Mouse (Mus musculus) stomach, postnatal 0 days (tissue): ENCODE measurements around the gene Ncstn.

Experiments
- CTCF ChIP-seq: IDR thresholded peaks from 2 replicates; pipeline ENCODE4 v1.5.1; 2016; ENCODE audit warnings: antibody characterized with exemption, low read depth, mild to moderate bottlenecking, moderate library complexity
- EP300 ChIP-seq: optimal IDR thresholded peaks from 2 replicates; pipeline ENCODE3; 2016; ENCODE audit warnings: antibody characterized with exemption

- TF ChIP-seq CTCF: no peak
- TF ChIP-seq EP300: no peak
Measured at GRCm38 (mm10) chr1:172107777-172108477, 25.3 kb upstream of the Ncstn start.
